Mouse (Mus musculus): ENCODE measurements around the gene Plet1. TPM values are rescaled to one million over a fixed set of nuclear protein-coding genes. Genes with fewer than 3 reads are reported as not detected.

Gene Plet1
- polyA plus RNA-seq, 1 experiment from 2014 or later: 4.2 TPM

- no peak overlapping the region for H3K27ac ChIP-seq
- peaks cover 15% of the 10 kb centered on the region for H3K4me1 ChIP-seq
- H3K9me3 ChIP-seq: no peaks in the 10 kb centered on the region
- H3K27me3 ChIP-seq (ENCODE audit: insufficient read depth, poor library complexity, severe bottlenecking): no peaks in the 10 kb centered on the region
- H3K36me3 ChIP-seq: peaks cover 13% of the 10 kb centered on the region
- no peak overlapping the region for H3K4me3 ChIP-seq
- DNase-seq (ENCODE audit: low spot score): no peak
- 74% methylated on average over 5 of the region's 5 CpGs for WGBS
These were observed 31.3 kb downstream of the Plet1 start for GRCm38 (mm10) chr9:50525585-50525984.

GRCm38 (mm10) chr9:50527860-50528259 is 33.5 kb downstream of the Plet1 start:
- Histone ChIP-seq H3K36me3 (peaks cover 6% of the 10 kb centered on the region; the same call in 1 of the 2 replicates), H3K27me3 (ENCODE audit: insufficient read depth, poor library complexity, severe bottlenecking) (no peaks in the 10 kb centered on the region), H3K9me3 (no peaks in the 10 kb centered on the region), H3K27ac (peak overlapping the region; percentile 96; the same call in 1 of the 2 replicates), H3K4me1 (peaks cover 15% of the 10 kb centered on the region), H3K4me3 (peak overlapping the region; percentile 85)
- WGBS: 44% methylated on average over 7 of the region's 7 CpGs
- no peak for DNase-seq (ENCODE audit: low spot score)

GRCm38 (mm10) chr9:50528293-50528892 is 34.1 kb downstream of the Plet1 start, which contains the start of gene Pts:
Pts (minus strand) TSS chr9:50528724.
- peak within 1 kb of the TSS; percentile 96 for H3K27ac ChIP-seq
- H3K4me3 ChIP-seq: peak within 1 kb of the TSS; percentile 85
- H3K36me3 ChIP-seq: peaks cover 6% of the 10 kb centered on the region; the same call in 1 of the 2 replicates
- WGBS: under 1% methylated on average over 54 of the region's 54 CpGs
- peaks cover 15% of the 10 kb centered on the region for H3K4me1 ChIP-seq
- no peaks in the 10 kb centered on the region for H3K27me3 ChIP-seq (ENCODE audit: insufficient read depth, poor library complexity, severe bottlenecking)
- H3K9me3 ChIP-seq: no peaks in the 10 kb centered on the region
- peak; percentile 98 for DNase-seq (ENCODE audit: low spot score)

- Histone ChIP-seq H3K4me1 (peaks cover 15% of the 10 kb centered on the region), H3K27me3 (ENCODE audit: insufficient read depth, poor library complexity, severe bottlenecking) (no peaks in the 10 kb centered on the region), H3K27ac (no peak overlapping the region), H3K36me3 (no peaks in the 10 kb centered on the region), H3K9me3 (no peaks in the 10 kb centered on the region), H3K4me3 (no peak overlapping the region)
- no peak for DNase-seq (ENCODE audit: low spot score)
- 26% methylated on average over 2 of the region's 2 CpGs for WGBS
These were observed 36.6 kb downstream of the Plet1 start for GRCm38 (mm10) chr9:50530890-50531289.

GRCm38 (mm10) chr9:50533328-50533727 is 39.0 kb downstream of the Plet1 start:
- Histone ChIP-seq H3K4me3 (no peak overlapping the region), H3K36me3 (no peaks in the 10 kb centered on the region), H3K4me1 (no peaks in the 10 kb centered on the region), H3K27ac (no peak overlapping the region), H3K9me3 (no peaks in the 10 kb centered on the region), H3K27me3 (ENCODE audit: insufficient read depth, poor library complexity, severe bottlenecking) (no peaks in the 10 kb centered on the region)
- DNase-seq (ENCODE audit: low spot score): no peak
- WGBS: 77% methylated on average over 11 of the region's 11 CpGs

- no peaks in the 10 kb centered on the region for H3K9me3 ChIP-seq
- no peaks in the 10 kb centered on the region for H3K36me3 ChIP-seq
- 70% methylated on average over 3 of the region's 3 CpGs for WGBS
- H3K4me3 ChIP-seq: no peak overlapping the region
- no peaks in the 10 kb centered on the region for H3K4me1 ChIP-seq
- H3K27ac ChIP-seq: no peak overlapping the region
- no peaks in the 10 kb centered on the region for H3K27me3 ChIP-seq (ENCODE audit: insufficient read depth, poor library complexity, severe bottlenecking)
- DNase-seq (ENCODE audit: low spot score): no peak
These were observed 39.5 kb downstream of the Plet1 start for GRCm38 (mm10) chr9:50533791-50534190.

- Histone ChIP-seq H3K4me1 (no peaks in the 10 kb centered on the region), H3K36me3 (no peaks in the 10 kb centered on the region), H3K27ac (no peak overlapping the region), H3K27me3 (ENCODE audit: insufficient read depth, poor library complexity, severe bottlenecking) (no peaks in the 10 kb centered on the region), H3K9me3 (no peaks in the 10 kb centered on the region), H3K4me3 (no peak overlapping the region)
- WGBS: 82% methylated on average over 5 of the region's 5 CpGs
- DNase-seq (ENCODE audit: low spot score): no peak
These were observed 41.6 kb downstream of the Plet1 start for GRCm38 (mm10) chr9:50535930-50536329.

GRCm38 (mm10) chr9:50536603-50537135 is 42.3 kb downstream of the Plet1 start:
- Histone ChIP-seq H3K4me1 (no peaks in the 10 kb centered on the region), H3K9me3 (no peaks in the 10 kb centered on the region), H3K36me3 (no peaks in the 10 kb centered on the region), H3K4me3 (no peak overlapping the region), H3K27ac (no peak overlapping the region), H3K27me3 (ENCODE audit: insufficient read depth, poor library complexity, severe bottlenecking) (no peaks in the 10 kb centered on the region)
- 73% methylated on average over 7 of the region's 7 CpGs for WGBS
- DNase-seq (ENCODE audit: low spot score): no peak

- H3K27ac ChIP-seq: no peak overlapping the region
- H3K27me3 ChIP-seq (ENCODE audit: insufficient read depth, poor library complexity, severe bottlenecking): no peaks in the 10 kb centered on the region
- H3K36me3 ChIP-seq: no peaks in the 10 kb centered on the region
- no peak for DNase-seq (ENCODE audit: low spot score)
- no peak overlapping the region for H3K4me3 ChIP-seq
- no peaks in the 10 kb centered on the region for H3K9me3 ChIP-seq
- no peaks in the 10 kb centered on the region for H3K4me1 ChIP-seq
- WGBS: 61% methylated on average over 4 of the region's 4 CpGs
These were observed 43.0 kb downstream of the Plet1 start for GRCm38 (mm10) chr9:50537295-50537694.

- Histone ChIP-seq H3K36me3 (no peaks in the 10 kb centered on the region), H3K27me3 (ENCODE audit: insufficient read depth, poor library complexity, severe bottlenecking) (no peaks in the 10 kb centered on the region), H3K27ac (no peak overlapping the region), H3K4me1 (no peaks in the 10 kb centered on the region), H3K9me3 (no peaks in the 10 kb centered on the region), H3K4me3 (no peak overlapping the region)
- DNase-seq (ENCODE audit: low spot score): no peak
- 71% methylated on average over 7 of the region's 7 CpGs for WGBS
These were observed 45.8 kb downstream of the Plet1 start for GRCm38 (mm10) chr9:50540170-50540569.

GRCm38 (mm10) chr9:50542401-50542800 is 48.1 kb downstream of the Plet1 start:
- 77% methylated on average over 9 of the region's 9 CpGs for WGBS
- no peaks in the 10 kb centered on the region for H3K27me3 ChIP-seq (ENCODE audit: insufficient read depth, poor library complexity, severe bottlenecking)
- no peaks in the 10 kb centered on the region for H3K9me3 ChIP-seq
- no peak for DNase-seq (ENCODE audit: low spot score)
- H3K36me3 ChIP-seq: no peaks in the 10 kb centered on the region
- H3K27ac ChIP-seq: no peak overlapping the region
- no peak overlapping the region for H3K4me3 ChIP-seq
- H3K4me1 ChIP-seq: no peaks in the 10 kb centered on the region

- Histone ChIP-seq H3K27ac (no peak overlapping the region), H3K27me3 (ENCODE audit: insufficient read depth, poor library complexity, severe bottlenecking) (no peaks in the 10 kb centered on the region), H3K36me3 (no peaks in the 10 kb centered on the region), H3K9me3 (no peaks in the 10 kb centered on the region), H3K4me1 (no peaks in the 10 kb centered on the region; the same call in 1 of the 2 replicates), H3K4me3 (no peak overlapping the region)
- DNase-seq (ENCODE audit: low spot score): no peak
- 29% methylated on average over 5 of the region's 5 CpGs for WGBS
These were observed 53.6 kb downstream of the Plet1 start for GRCm38 (mm10) chr9:50547859-50548478.

- Histone ChIP-seq H3K4me3 (no peak overlapping the region), H3K36me3 (no peaks in the 10 kb centered on the region), H3K9me3 (no peaks in the 10 kb centered on the region), H3K27me3 (ENCODE audit: insufficient read depth, poor library complexity, severe bottlenecking) (no peaks in the 10 kb centered on the region), H3K4me1 (peaks cover 2% of the 10 kb centered on the region; the same call in 1 of the 2 replicates), H3K27ac (no peak overlapping the region)
- no peak for DNase-seq (ENCODE audit: low spot score)
- WGBS: 84% methylated on average over 4 of the region's 4 CpGs
These were observed 54.6 kb downstream of the Plet1 start for GRCm38 (mm10) chr9:50548936-50549335.
